Mouse (Mus musculus) CH12.LX (cell line): ENCODE measurements around the gene Cd209g. TPM values are rescaled to one million over a fixed set of nuclear protein-coding genes. Genes with fewer than 3 reads are reported as not detected.
A peak's percentile ranks its signal among the peaks of the same experiment; 100 is the strongest.

Experiments
- DNase-seq: peaks from one replicate; pipeline ENCODE4 v3.0.0-alpha.2; 2013; ENCODE audit errors: extremely low read depth
- H3K27ac ChIP-seq: 2 replicates; pipeline ENCODE4 v1.5.1; 2012; ENCODE audit warnings: low read depth, mild to moderate bottlenecking, control low read depth, moderate library complexity; ENCODE audit not compliant: insufficient read depth
- H3K27me3 ChIP-seq: replicated peaks from 2 replicates; pipeline ENCODE3; 2012; ENCODE audit warnings: inconsistent platforms
- H3K36me3 ChIP-seq, 2 experiments: replicated peaks in 1 of 2; 2 replicates each; pipeline versions ENCODE3 to v1.6.1; 2012; ENCODE audit warnings: inconsistent platforms in 1 of 2, low read length in 1 of 2, mild to moderate bottlenecking in 1 of 2, mixed read lengths in 1 of 2, moderate library complexity in 1 of 2; ENCODE audit not compliant: control insufficient read depth in 1 of 2, insufficient read depth in 1 of 2
- H3K4me1 ChIP-seq, 2 experiments: 2 replicates each; pipeline ENCODE4 v1.6.1; 2012; ENCODE audit warnings: inconsistent platforms in 1 of 2, moderate library complexity in 1 of 2; ENCODE audit not compliant: insufficient read depth in 2 of 2, control insufficient read depth in 1 of 2
- H3K4me2 ChIP-seq: 2 replicates; pipeline ENCODE4 v1.6.1; 2012; ENCODE audit warnings: low read depth, mild to moderate bottlenecking, control low read depth; ENCODE audit not compliant: poor library complexity, insufficient read depth, severe bottlenecking
- H3K4me3 ChIP-seq, 3 experiments: fragments of 150-350 bp in 1 of 3; sonication (generic) in 1 of 3; replicated peaks in 1 of 3; 2 replicates each; pipeline versions ENCODE3 to v1.5.1; 2011 to 2012; ENCODE audit warnings: low read depth in 2 of 3, low read length in 2 of 3, mild to moderate bottlenecking in 2 of 3, moderate library complexity in 2 of 3, control low read depth in 1 of 3, improper control_type of control experiment in 1 of 3, inconsistent platforms in 1 of 3, mixed read lengths in 1 of 3; ENCODE audit not compliant: poor library complexity in 1 of 3
- H3K79me2 ChIP-seq: replicated peaks from 2 replicates; pipeline ENCODE4 v1.6.1; 2012; ENCODE audit warnings: mild to moderate bottlenecking, moderate library complexity; ENCODE audit not compliant: control insufficient read depth, poor library complexity, insufficient read depth, severe bottlenecking; ENCODE audit errors: extremely low read depth
- H3K9ac ChIP-seq: 2 replicates; pipeline ENCODE4 v1.6.1; 2012; ENCODE audit warnings: low read depth, mild to moderate bottlenecking, control low read depth, moderate library complexity; ENCODE audit not compliant: insufficient read depth
- H3K9me3 ChIP-seq: replicated peaks from 2 replicates; pipeline ENCODE3; 2012; ENCODE audit warnings: low read length, inconsistent platforms, mixed read lengths
- BHLHE40 ChIP-seq: IDR thresholded peaks from 2 replicates; pipeline ENCODE4 v1.6.1; 2011; ENCODE audit warnings: mild to moderate bottlenecking, low read depth, low read length, improper control_type of control experiment
- CHD1 ChIP-seq: IDR thresholded peaks from 2 replicates; pipeline ENCODE4 v1.6.1; 2012; ENCODE audit warnings: low read depth, low read length, improper control_type of control experiment, inconsistent platforms
- CTCF ChIP-seq, 2 experiments: IDR thresholded peaks in 1 of 2; conservative IDR thresholded peaks in 1 of 2; 2 replicates each; pipeline ENCODE4 v1.5.1; 2011 to 2012; ENCODE audit warnings: low read depth in 2 of 2, low read length in 2 of 2, improper control_type of control experiment in 1 of 2, inconsistent platforms in 1 of 2, mild to moderate bottlenecking in 1 of 2, moderate library complexity in 1 of 2
- ELF1 ChIP-seq: IDR thresholded peaks from 2 replicates; pipeline ENCODE4 v1.6.1; 2014; ENCODE audit warnings: low read depth, mild to moderate bottlenecking, inconsistent platforms, low read length, improper control_type of control experiment
- ETS1 ChIP-seq: conservative IDR thresholded peaks from 2 replicates; pipeline ENCODE4 v1.6.1; 2012; ENCODE audit warnings: low read depth, mild to moderate bottlenecking, inconsistent platforms, low read length, improper control_type of control experiment, moderate library complexity
- HCFC1 ChIP-seq: IDR thresholded peaks from 2 replicates; pipeline ENCODE4 v1.6.1; 2012; ENCODE audit warnings: low read depth, mild to moderate bottlenecking, inconsistent platforms, low read length, improper control_type of control experiment
- MAX ChIP-seq: IDR thresholded peaks from 2 replicates; pipeline ENCODE4 v1.6.1; 2011; ENCODE audit warnings: low read length, improper control_type of control experiment
- MAZ ChIP-seq: IDR thresholded peaks from 2 replicates; pipeline ENCODE4 v1.6.1; 2012; ENCODE audit warnings: low read depth, mild to moderate bottlenecking, inconsistent platforms, low read length, improper control_type of control experiment, moderate library complexity
- MYC ChIP-seq: IDR thresholded peaks from 2 replicates; pipeline ENCODE4 v1.6.1; 2011; ENCODE audit warnings: low read depth, mild to moderate bottlenecking, improper control_type of control experiment, low read length
- PAX5 ChIP-seq: IDR thresholded peaks from 2 replicates; pipeline ENCODE4 v1.6.1; 2012; ENCODE audit warnings: low read length, inconsistent platforms, mixed read lengths
- RAD21 ChIP-seq: IDR thresholded peaks from 2 replicates; pipeline ENCODE4 v1.6.1; 2011; ENCODE audit warnings: low read depth, mild to moderate bottlenecking, low read length, improper control_type of control experiment, moderate library complexity
- RCOR1 ChIP-seq: conservative IDR thresholded peaks from 2 replicates; pipeline ENCODE4 v1.6.1; 2012; ENCODE audit warnings: low read depth, mild to moderate bottlenecking, inconsistent platforms, low read length, improper control_type of control experiment
- SIN3A ChIP-seq: IDR thresholded peaks from 2 replicates; pipeline ENCODE4 v1.6.1; 2012; ENCODE audit warnings: low read length, improper control_type of control experiment, inconsistent platforms
- SMC3 ChIP-seq: IDR thresholded peaks from 2 replicates; pipeline ENCODE4 v1.6.1; 2011; ENCODE audit warnings: low read depth, low read length, improper control_type of control experiment
- TCF12 ChIP-seq: IDR thresholded peaks from 2 replicates; pipeline ENCODE4 v1.6.1; 2014; ENCODE audit warnings: low read depth, mild to moderate bottlenecking, inconsistent platforms, low read length, improper control_type of control experiment
- ZC3H11A ChIP-seq: IDR thresholded peaks from 2 replicates; pipeline ENCODE4 v1.6.1; 2012; ENCODE audit warnings: low read depth, mild to moderate bottlenecking, inconsistent platforms, low read length, improper control_type of control experiment
- ZKSCAN1 ChIP-seq: IDR thresholded peaks from 2 replicates; pipeline ENCODE4 v1.6.1; 2012; ENCODE audit warnings: low read depth, inconsistent platforms, low read length, improper control_type of control experiment, borderline replicate concordance
- ZMIZ1 ChIP-seq: IDR thresholded peaks from 2 replicates; pipeline ENCODE4 v1.6.1; 2012; ENCODE audit warnings: low read depth, mild to moderate bottlenecking, inconsistent platforms, low read length, improper control_type of control experiment
- ZNF384 ChIP-seq: IDR thresholded peaks from 2 replicates; pipeline ENCODE4 v1.6.1; 2012; ENCODE audit warnings: low read depth, low read length, improper control_type of control experiment, inconsistent platforms
- dilution Hi-C: fragments of 300-500 bp; cut with MboI; formaldehyde crosslinking; loops from 2 replicates; pipeline ENCODE4 v1.14.3; 2020; ENCODE audit warnings: low sequenced_read_pairs; ENCODE audit not compliant: extremely low pct_unique_long_range_greater_than_20kb, extremely low pct_ligation_motif_present
- in situ Hi-C: fragments of 300-500 bp; cut with MboI; formaldehyde crosslinking; loops from 3 replicates; pipeline ENCODE4 v1.14.3; 2019; ENCODE audit warnings: low sequenced_read_pairs, low pct_ligation_motif_present, low pct_unique_long_range_greater_than_20kb, mixed read lengths
- polyA plus RNA-seq: library from polyadenylated mRNA; unstranded; fragments of >175 nt; gene quantifications from 2 replicates; pipeline ENCODE4 v1.2.1, GENCODE M21; 2012; ENCODE audit warnings: low read depth; ENCODE audit not compliant: insufficient read length
- total RNA-seq, 2 experiments: library from RNA; depleted of rRNA; stranded (reverse); fragments of 300-350 nt in 1 of 2; fragments of >200 nt in 1 of 2; gene quantifications; 2 replicates each; pipeline ENCODE4 v1.2.3; 2012 to 2014

The Cd209g gene
- total and polyA plus RNA-seq, 3 experiments, result not detected

DNA sequence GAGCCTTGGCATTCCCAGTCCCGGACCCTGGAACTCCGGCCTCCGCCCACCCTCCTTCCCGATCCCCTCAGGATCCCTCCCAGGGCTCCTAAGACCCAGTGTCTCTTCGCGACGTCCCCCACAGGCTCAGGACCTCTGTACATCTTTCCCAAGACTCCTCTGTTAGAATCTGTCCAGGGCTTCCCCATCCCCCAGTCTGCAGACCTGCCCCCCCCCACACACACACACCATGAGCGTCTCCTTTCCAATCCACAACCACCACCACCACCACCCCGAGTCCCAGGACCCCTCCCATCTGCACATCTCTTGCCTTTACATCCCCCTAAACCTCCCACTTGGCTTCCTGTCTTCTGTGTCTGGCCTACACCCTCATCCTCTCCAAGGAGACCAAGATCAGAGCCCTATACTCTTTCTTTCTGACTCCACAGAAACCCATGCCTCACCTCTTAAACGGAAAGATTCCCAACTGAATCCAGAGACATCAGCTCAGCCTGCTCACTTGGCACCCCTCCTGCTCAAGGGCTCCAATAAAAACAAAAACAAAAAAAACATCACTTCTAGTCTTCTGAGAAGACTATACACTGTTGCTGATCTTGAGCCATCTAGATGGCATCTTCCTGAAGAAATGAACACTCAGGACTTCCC is 33.1 kb downstream of the Cd209g start:
- peak overlapping the region; percentile 89 for H3K9ac ChIP-seq
- H3K9me3 ChIP-seq, result no peaks in the 10 kb centered on the region
- H3K27me3 ChIP-seq, result peaks cover 3% of the 10 kb centered on the region
- H3K4me2 ChIP-seq, result peak overlapping the region; percentile 99
- no peaks in the 10 kb centered on the region for H3K79me2 ChIP-seq
- in situ Hi-C loops, result loop anchor here (25.0 kb wide), 1 partner anchor 345 kb away; no protein-coding TSS in a partner anchor
- H3K36me3 ChIP-seq, result no peaks in the 10 kb centered on the region
- dilution Hi-C loops, result no loop called here
- TF ChIP-seq MAZ (no peak), SIN3A (0 out of 2 replicates have a peak, but pooled peaks have one; percentile 7)
- peaks cover 11 to 13% of the 10 kb centered on the region in 2 experiments for H3K4me1 ChIP-seq
- H3K27ac ChIP-seq, result no peak overlapping the region
- no peak for DNase-seq
- H3K4me3 ChIP-seq, result peak overlapping the region; percentile 57 to 75 (median 64)

GRCm38 (mm10) chr8:4167918-4168317 is 34.0 kb downstream of the Cd209g start:
- H3K36me3 ChIP-seq, result no peaks in the 10 kb centered on the region
- TF ChIP-seq MAX, result no peak
- TF ChIP-seq RCOR1, result no peak
- TF ChIP-seq MAZ, result no peak
- TF ChIP-seq HCFC1, result no peak
- TF ChIP-seq PAX5, result no peak
- TF ChIP-seq ETS1, result no peak
- TF ChIP-seq ELF1, result no peak
- no peak for TF ChIP-seq ZMIZ1
- no peak for TF ChIP-seq ZNF384
- no peak for TF ChIP-seq CTCF (conservative IDR thresholded peaks at IDR 0.05 in 1 of 2, IDR thresholded peaks at IDR 0.05 in 1 of 2; ENCODE audit: low read depth in 2 of 2, low read length in 2 of 2)
- TF ChIP-seq TCF12, result no peak
- no peak for TF ChIP-seq CHD1
- TF ChIP-seq SMC3, result no peak
- TF ChIP-seq ZC3H11A, result no peak
- no peak for TF ChIP-seq RAD21
- TF ChIP-seq MYC, result no peak
- TF ChIP-seq ZKSCAN1, result no peak
- TF ChIP-seq BHLHE40, result no peak
- H3K9ac ChIP-seq, result no peak overlapping the region
- in situ Hi-C loops (loop anchor here (25.0 kb wide), 1 partner anchor 344 kb away; no protein-coding TSS in a partner anchor), dilution Hi-C loops (no loop called here)
- no peaks in the 10 kb centered on the region for H3K79me2 ChIP-seq
- H3K4me2 ChIP-seq, result no peak overlapping the region
- H3K27ac ChIP-seq, result no peak overlapping the region
- no peak for DNase-seq
- H3K4me3 ChIP-seq, result no peak overlapping the region
- H3K9me3 ChIP-seq, result no peaks in the 10 kb centered on the region
- H3K4me1 ChIP-seq, result peaks cover 11 to 13% of the 10 kb centered on the region in 2 experiments
- H3K27me3 ChIP-seq, result peaks cover 1% of the 10 kb centered on the region
